Mouse (Mus musculus) adrenal gland (tissue): ENCODE measurements around the gene Creb3l1.

Source experiments
- intact Hi-C: fragments of 180-260 bp; cut with DNase I; formaldehyde crosslinking; loops from one replicate; pipeline ENCODE4 v1.15.1; 2025

The Creb3l1 gene

DNA sequence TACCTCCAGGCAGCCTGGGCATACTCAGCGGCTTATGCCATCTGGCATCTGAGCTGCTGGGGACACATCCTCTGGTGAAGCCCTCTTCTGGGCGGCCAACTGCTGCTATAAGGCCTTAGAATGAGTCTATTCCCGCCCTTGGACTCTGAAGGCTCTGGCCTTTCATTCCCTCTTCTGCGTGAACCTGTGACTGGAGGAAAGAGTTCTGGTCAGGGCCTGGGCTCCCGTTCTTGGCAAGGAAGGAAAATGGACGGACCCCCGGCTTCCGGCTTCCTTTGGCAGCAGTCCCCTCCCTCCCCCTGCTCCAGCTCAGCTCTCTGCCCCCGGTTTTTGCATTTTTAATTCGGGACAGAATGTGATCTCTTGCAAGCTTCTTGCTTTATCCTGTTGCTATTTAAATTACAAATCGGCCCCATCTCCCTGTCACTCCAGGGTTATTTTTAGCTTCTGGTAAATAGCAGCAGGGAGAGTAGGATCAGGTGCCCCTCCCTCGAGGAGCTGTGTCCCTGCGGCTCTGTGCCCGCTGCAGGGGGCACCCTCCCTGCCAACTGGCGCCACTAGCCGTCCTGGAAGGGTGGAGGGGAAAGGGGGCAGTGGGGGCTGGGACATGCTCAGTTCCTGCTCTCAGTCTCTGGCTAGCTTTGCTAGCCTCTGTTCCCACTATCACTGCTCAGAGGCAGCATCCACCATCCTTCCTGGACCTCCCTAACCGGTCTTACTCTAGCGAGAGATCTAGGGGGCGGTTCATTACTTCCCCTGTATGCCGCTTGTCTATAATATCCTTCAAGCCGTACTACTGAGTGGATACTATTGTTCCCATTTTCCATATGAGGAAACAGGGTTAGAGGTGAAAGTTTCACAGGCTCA is 52.8 kb downstream of the Creb3l1 start:
- intact Hi-C loops: no loop called here

- intact Hi-C loops: no loop called here
Observed at GRCm38 (mm10) chr2:91967962-91968361, 56.3 kb downstream of the Creb3l1 start.

DNA sequence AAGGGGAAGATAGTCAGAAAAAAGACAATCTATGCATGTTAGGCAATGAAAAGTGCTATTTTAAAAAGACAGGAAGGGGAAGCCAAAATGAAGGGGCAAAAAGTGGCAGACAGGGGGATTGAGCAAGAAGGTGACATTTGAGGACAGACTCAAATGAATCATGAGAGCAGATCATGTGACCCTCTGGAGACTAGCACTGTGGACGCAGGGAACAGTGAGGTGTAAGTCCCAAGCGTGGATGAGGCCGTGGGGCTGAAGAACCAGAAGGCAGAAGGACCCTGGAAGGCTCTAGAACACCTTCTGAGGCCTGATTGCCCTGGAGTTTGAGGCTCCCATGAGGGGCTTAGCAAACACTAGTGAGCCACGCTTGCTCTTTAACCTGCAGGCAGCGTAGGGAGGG is 57.9 kb downstream of the Creb3l1 start:
- intact Hi-C loops: no loop called here

DNA sequence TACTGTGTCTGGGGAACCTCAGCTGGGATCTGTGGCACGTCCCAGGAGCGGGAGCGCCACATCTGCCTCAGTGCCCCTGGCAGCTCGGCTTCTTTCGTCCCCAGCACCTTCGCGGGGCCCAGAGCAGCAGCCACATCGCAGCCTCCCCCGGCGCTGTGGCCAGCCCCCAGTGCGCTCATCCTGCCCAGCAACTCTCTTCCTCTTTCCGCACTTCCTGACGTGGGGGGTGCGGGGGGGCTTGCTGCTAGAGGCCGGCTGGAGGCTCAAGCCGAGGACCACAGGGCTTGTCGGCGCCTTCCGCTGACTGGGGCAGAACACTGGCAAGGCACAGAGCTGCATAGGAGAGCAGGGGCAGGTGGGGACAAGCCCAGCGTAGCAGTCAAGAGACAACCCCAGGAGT is 58.9 kb downstream of the Creb3l1 start:
- intact Hi-C loops: no loop called here

- intact Hi-C loops: no loop called here
Observed at GRCm38 (mm10) chr2:91964610-91965204, 59.6 kb downstream of the Creb3l1 start.

- intact Hi-C loops: no loop called here
Observed at GRCm38 (mm10) chr2:91963443-91963932, 60.8 kb downstream of the Creb3l1 start.

DNA sequence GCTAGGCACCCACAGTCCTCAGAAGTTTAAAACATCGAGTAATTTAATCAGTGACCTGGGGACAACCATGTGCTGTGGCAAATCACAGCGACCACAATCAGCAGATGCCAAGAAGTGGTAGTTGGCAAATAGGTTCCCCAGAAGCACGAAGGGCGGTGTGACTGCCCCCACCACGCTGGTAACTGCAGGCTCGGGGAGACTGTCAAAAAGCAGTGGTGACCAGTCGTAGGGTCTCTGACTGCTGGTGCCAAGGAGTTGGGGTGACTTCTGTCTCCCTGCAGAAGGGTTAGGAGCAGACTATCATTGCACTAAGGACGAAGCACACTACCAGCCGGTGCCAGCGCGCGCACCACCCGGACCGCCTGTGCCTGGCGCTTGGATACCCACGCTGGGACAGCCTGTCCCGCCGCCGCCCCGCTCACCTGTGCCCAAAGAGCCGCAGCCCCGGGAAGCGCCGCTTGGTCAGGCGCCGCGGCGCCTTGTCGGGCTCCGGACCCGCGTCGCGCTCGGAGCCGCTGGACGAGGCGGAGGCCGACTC is 61.4 kb downstream of the Creb3l1 start:
- intact Hi-C loops: no loop called here

DNA sequence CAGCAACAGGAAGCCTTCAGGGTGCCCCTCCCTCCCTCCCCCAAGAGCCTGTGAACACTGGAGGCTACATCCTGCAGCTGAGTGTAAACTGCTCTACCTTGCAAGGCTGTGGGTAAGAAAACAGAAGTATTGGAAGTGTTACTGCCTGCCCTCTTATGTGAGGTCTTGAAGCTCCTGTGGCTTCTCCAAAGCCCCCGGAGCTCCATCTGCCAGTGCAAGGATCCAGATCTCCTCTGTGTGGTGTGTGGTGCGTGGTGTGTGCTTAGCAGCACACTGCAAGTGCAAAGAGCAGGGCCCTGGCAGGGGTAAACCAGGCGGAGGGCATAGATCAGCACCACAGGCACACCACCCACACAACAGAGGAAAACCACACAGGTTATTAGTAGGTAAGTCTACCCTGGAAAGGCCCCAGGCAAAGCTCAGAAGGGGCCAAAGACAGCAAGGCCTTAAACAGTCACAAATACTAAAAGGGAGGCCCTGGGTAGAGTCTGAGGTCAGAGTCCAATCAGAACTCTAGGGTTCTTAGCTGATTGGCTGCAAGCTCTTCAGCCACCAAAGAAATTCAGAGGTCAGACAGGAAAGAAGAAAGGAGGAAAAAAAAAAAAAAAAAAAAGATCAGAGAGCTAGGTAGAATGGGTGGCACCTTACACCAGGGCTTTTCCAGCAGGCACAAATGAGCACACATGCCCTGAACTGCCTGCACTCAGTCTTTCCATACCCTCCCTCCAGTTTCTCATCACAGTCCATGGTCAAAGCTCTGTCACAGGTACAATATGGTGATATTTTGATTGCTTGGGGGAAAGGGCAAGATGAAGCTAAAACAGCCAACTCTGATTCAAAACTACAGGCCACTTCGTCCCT is 62.2 kb downstream of the Creb3l1 start:
- intact Hi-C loops: no loop called here

- intact Hi-C loops: no loop called here
Observed at GRCm38 (mm10) chr2:91960459-91960858, 63.8 kb downstream of the Creb3l1 start.

DNA sequence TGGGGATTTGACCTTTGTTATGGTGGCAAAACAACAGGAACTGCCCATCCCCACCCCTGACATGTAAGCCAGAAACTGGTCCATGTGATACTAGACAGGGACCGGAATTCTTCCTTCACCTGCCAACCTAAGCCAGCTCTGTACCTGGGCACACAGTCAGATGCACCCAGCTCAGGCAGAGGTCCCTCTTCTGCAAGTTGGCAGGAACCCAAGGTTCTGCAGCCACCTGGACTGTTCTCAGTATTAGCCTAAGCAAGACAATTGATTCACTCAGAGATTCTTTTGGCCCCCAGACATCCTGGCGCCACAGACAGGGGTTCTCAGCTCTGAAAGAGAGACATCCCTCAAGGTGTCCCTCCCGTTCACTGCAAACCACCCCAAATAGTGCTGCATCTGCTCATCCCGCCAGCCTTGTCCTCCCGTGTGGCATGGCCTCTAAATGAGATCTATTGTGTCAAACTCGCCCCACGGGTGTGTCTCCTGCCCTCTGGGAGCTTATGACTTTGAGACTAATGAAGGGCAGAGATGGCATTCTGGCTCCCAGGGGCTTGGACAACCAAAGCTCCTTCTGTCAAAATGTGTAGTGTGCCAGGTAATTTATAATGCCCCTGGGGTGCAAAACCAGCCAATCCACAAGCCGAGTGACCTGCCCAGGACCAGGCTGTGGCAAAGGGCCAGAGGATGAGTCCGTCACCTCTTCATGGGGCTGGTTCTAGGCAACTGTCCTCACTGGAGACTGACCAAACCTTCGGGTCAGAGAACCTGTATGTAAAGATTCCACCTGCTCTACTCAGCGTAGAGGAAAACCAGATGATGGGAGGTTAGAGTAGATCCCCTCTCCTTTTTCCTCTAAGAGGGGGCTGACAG is 64.5 kb downstream of the Creb3l1 start:
- intact Hi-C loops: no loop called here

DNA sequence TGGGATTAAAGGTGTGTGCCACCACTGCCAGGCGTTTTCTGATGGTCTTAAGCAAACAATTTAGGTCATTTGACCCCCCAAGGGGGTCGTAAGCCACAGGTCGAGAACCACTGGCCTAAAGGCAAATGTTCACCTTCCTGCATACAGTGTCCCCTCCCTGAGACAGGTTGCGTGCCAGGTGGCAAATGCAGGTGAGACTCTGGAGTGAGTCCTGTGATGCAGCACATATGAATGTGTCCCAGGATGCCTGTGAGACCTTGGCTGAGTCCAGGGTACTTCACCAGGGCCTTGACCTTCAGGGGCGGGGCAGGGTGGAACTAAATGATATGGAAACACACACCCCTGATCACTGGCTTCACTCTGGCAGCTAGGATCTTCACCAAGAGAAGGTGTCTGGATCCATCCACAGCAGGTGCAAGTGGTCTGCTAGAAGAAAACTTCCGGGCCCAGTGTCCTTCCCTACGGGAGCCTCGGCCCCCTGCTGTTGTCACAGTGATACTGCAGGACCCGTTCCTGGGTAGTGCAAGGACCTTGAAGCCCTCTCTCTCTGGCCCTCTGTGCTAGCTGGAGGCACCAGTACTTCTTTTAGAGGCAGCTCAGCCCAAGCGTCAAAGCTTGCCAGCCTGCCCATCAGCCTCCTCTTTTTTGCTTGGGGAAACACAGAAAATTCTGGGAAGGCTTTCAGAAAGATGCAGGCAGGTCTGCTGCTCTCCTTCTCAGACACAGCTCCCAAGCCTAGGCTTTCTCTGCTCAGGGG is 65.4 kb downstream of the Creb3l1 start:
- intact Hi-C loops: no loop called here

DNA sequence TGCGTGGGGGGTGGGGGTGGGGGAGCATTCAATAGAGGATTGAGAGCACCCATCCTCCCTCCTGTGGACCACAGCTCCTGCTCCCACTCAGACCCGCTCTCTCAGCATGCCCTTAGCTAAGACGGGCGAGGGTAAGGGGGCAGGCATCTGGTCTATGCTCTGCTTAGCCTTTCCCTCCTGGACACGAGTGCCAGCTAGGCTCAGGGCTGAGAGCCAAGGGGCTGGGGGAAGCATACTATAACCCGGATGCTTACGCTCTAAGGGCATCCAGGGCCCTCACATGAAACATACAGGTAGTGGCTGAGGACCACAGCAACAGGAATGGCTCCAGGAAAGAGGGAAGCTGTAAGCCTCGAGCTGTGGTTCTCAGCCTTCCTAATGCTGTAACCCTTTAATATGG is 66.3 kb downstream of the Creb3l1 start:
- intact Hi-C loops: no loop called here

GRCm38 (mm10) chr2:91957096-91957495 is 67.2 kb downstream of the Creb3l1 start:
- intact Hi-C loops: no loop called here

DNA sequence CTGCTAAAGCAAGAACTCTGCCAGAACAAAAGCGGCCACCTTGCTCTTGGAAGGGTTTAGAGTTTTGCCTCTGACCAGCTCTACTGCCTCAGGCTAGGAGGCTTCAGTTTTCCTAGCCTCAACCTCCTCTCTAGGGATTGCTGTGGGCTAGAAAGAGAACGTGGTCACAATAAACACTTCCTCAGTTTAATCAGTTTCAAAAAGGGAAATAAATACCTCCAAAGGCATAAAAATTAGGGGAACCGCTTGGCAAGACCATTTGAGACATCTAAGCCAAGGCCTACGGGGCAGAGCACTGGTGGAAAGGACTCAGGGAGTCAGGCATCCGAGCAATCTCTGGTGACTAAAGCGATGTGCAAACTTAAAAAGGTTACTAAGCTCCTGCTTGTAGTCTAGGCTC is 68.4 kb downstream of the Creb3l1 start:
- intact Hi-C loops: no loop called here

GRCm38 (mm10) chr2:91955121-91955591 is 69.1 kb downstream of the Creb3l1 start:
- intact Hi-C loops: no loop called here

- intact Hi-C loops: no loop called here
Observed at GRCm38 (mm10) chr2:91953825-91954224, 70.5 kb downstream of the Creb3l1 start.

- intact Hi-C loops: no loop called here
Observed at GRCm38 (mm10) chr2:91950275-91951085, 73.8 kb downstream of the Creb3l1 start.

- intact Hi-C loops: no loop called here
Observed at GRCm38 (mm10) chr2:91949411-91950274, 74.7 kb downstream of the Creb3l1 start.
